Mouse (Mus musculus): ENCODE data around the gene Serpinc1. TPM values are rescaled to one million over a fixed set of nuclear protein-coding genes. Genes with fewer than 3 reads are reported as not detected.

The Serpinc1 gene
- polyA plus RNA-seq, 1 experiment from 2014 or later, result 5.1 TPM

DNA sequence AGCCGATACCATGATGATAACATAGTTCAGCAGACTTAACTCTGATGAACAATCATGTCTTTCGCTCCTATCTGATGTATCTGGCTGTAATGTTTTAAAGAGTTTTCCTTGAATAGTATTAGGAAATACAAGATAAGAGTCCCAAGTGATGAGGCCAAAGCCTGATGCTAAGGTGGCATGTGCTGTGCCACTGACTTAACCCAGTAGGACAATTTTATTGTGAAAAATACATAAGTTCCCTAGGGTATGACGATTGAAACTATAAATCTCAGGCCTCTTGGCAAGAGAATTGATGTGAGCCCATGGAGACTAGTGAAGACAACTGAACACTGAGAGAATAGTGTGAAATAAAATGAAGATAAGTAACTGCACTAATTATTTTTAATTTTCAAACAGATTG, 59.2 kb downstream of the Serpinc1 start:
- Histone ChIP-seq H3K27me3 (no peaks in the 10 kb centered on the region), H3K4me1 (peaks cover 12% of the 10 kb centered on the region; the same call in 1 of the 2 replicates), H3K4me3 (peak overlapping the region; percentile 27), H3K9me3 (no peaks in the 10 kb centered on the region), H3K4me2 (peak overlapping the region; percentile 39), H3K27ac (no peak overlapping the region), H3K36me3 (peaks cover 36% of the 10 kb centered on the region), H3K9ac (no peak overlapping the region)
- no peak for ATAC-seq (ENCODE audit: insufficient number of reproducible peaks, low FRiP score, low TSS enrichment, low read depth)
- WGBS, result 16% methylated on average over 3 of the region's 3 CpGs

DNA sequence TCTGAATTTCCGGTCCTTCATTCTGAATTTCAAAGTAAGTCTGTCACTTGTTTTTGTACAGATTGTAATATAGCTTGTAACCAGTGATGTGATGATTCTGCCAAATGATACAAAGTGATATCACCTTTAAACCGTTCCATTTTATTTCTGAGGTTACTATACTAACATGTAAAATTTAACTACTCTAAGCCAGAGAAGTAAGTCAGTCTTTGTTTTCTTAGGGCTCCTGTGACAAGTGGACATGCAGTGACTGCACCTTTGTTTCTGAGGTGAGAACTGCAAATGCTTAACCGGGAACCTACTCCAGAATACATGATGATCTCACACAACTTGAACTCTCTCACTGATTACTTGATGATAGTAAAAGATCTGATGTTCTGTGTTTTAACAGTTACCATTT, 59.6 kb downstream of the Serpinc1 start:
- H3K27ac ChIP-seq, result no peak overlapping the region
- 31% methylated on average over 3 of the region's 3 CpGs for WGBS
- ATAC-seq (ENCODE audit: insufficient number of reproducible peaks, low FRiP score, low TSS enrichment, low read depth), result no peak
- peak overlapping the region; percentile 27 for H3K4me3 ChIP-seq
- H3K9me3 ChIP-seq, result no peaks in the 10 kb centered on the region
- H3K4me1 ChIP-seq, result peaks cover 11% of the 10 kb centered on the region; the same call in 1 of the 2 replicates
- H3K4me2 ChIP-seq, result peak overlapping the region; percentile 39; the same call in 1 of the 2 replicates
- H3K9ac ChIP-seq, result no peak overlapping the region
- peaks cover 36% of the 10 kb centered on the region for H3K36me3 ChIP-seq
- H3K27me3 ChIP-seq, result no peaks in the 10 kb centered on the region

DNA sequence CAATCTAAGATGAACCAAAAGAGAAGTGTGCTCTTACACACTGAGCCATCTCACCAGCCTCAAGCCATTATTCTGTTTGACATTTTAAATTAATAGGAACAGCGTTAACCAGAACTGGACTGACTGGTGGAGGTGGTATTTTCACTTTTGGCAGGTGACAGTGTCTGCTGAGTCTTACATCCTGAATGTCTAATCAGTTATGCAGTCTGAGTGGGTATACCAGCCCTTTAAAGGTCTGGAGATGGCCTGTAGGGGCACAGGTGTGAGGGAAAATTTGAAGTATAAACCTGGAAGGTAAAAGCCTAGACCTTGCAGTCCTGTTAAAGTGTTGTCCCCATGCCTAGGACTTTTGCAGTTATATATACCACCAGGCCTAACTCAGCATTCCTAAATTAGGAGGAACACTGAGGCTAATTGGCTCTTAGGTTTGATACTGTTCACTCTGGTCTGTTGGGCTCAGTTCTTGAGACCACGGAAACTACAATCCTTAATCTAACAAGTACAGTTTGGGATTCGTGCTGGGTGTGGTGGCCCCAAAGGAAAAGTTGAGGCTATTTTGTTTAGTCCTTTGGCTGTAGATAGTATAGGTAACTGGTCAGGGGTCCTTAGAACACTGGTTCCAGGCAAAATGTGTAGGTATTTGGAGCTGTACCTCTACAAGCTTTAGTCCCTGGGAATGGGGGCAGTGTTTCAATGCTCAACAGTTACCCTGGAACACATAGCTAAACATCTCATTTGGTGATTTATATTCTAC, 60.8 kb downstream of the Serpinc1 start:
- no peak overlapping the region for H3K4me3 ChIP-seq
- H3K4me1 ChIP-seq, result peaks cover 3% of the 10 kb centered on the region; the same call in 1 of the 2 replicates
- 14% methylated on average over 3 of the region's 3 CpGs for WGBS
- H3K9me3 ChIP-seq, result no peaks in the 10 kb centered on the region
- H3K36me3 ChIP-seq, result peaks cover 36% of the 10 kb centered on the region
- no peak overlapping the region for H3K9ac ChIP-seq
- ATAC-seq (ENCODE audit: insufficient number of reproducible peaks, low FRiP score, low TSS enrichment, low read depth), result no peak
- no peak overlapping the region for H3K4me2 ChIP-seq
- H3K27me3 ChIP-seq, result no peaks in the 10 kb centered on the region
- peak overlapping the region; percentile 76 for H3K27ac ChIP-seq

DNA sequence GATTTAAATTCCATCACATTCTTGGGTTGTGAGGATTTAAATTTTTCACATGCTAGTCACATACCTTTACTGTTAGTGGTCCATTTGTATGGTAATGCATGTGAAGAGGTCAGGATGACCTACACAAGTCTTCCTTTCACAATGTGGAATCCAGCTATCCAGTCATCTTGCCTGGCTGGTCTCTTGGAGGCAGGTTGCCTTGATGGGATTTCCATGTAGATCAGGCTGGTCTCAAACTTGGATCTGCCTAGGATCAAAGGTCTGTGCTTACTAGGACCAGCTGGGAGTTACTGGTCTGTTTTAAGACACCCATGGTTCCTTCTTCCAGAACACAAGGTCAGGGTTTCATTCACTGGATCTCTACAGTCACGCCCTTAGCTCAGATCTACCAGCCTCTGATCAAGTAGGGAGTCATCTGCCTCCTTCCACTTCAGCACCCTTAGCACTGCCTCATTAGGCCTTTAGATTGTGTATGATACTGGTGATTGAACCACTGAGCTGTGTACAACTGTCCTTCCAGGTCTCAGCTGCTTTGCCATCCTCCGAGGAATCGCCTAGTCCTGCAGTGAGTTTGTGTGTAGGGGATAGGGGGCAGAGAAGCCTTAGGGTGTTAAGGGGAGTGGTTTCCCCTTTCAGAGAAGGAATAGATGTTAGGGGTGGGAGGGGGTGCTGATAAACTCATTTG, 61.5 kb downstream of the Serpinc1 start:
- Histone ChIP-seq H3K9ac (no peak overlapping the region), H3K4me1 (peaks cover 3% of the 10 kb centered on the region; the same call in 1 of the 2 replicates), H3K9me3 (no peaks in the 10 kb centered on the region), H3K27ac (peak overlapping the region; percentile 76), H3K27me3 (no peaks in the 10 kb centered on the region), H3K4me3 (no peak overlapping the region), H3K4me2 (no peak overlapping the region), H3K36me3 (peaks cover 38% of the 10 kb centered on the region)
- ATAC-seq (ENCODE audit: insufficient number of reproducible peaks, low FRiP score, low TSS enrichment, low read depth), result peak; percentile 45
- WGBS, result 14% methylated on average over 3 of the region's 3 CpGs

DNA sequence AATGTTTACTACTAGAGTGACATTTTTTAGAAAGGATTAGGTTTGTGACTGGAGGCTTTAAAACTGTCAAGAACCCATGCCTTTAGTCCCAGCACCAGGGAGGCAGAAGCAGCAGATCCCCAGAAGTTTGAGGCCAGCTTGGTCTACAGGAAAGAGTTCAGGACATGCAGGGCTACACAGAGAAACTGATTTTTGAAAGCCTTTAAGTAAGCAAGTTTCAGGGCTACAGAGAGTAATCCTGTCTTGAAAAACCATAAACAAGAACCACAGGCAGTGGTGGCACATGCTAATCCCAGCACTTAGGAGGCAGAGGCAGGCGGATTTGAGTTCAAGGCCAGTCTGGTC, 62.0 kb downstream of the Serpinc1 start:
- no peaks in the 10 kb centered on the region for H3K27me3 ChIP-seq
- ATAC-seq (ENCODE audit: insufficient number of reproducible peaks, low FRiP score, low TSS enrichment, low read depth), result no peak
- WGBS, result 53% methylated on average over 1 of the region's 1 CpGs
- no peak overlapping the region for H3K4me3 ChIP-seq
- H3K9me3 ChIP-seq, result no peaks in the 10 kb centered on the region
- H3K4me2 ChIP-seq, result no peak overlapping the region
- H3K4me1 ChIP-seq, result peaks cover 3% of the 10 kb centered on the region; the same call in 1 of the 2 replicates
- no peak overlapping the region for H3K9ac ChIP-seq
- peak overlapping the region; percentile 76 for H3K27ac ChIP-seq
- H3K36me3 ChIP-seq, result peaks cover 41% of the 10 kb centered on the region

DNA sequence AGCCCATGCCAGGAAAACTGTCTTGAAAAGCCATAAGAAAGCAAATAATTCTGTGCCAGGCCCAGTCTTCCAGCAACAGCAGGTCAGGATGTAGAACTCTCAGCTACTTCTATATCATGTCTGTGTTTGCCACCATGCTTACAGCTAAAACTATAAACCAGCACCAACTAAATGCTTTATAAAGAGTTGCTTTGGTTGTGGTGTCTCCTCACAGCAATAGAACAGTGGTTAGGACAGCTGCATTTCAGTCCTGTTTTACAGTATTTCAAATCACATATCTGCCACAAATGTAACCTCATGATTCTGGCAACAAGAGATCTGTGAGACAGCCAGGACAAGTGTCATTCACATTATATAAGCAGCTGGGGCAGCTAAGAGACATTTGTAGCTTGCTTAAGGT, 62.5 kb downstream of the Serpinc1 start:
- peaks cover 44% of the 10 kb centered on the region for H3K36me3 ChIP-seq
- H3K27me3 ChIP-seq, result no peaks in the 10 kb centered on the region
- peaks cover 3% of the 10 kb centered on the region; the same call in 1 of the 2 replicates for H3K4me1 ChIP-seq
- ATAC-seq (ENCODE audit: insufficient number of reproducible peaks, low FRiP score, low TSS enrichment, low read depth), result no peak
- no peak overlapping the region for H3K4me3 ChIP-seq
- peak overlapping the region; percentile 76 for H3K27ac ChIP-seq
- no peaks in the 10 kb centered on the region for H3K9me3 ChIP-seq
- no peak overlapping the region for H3K4me2 ChIP-seq
- H3K9ac ChIP-seq, result no peak overlapping the region

DNA sequence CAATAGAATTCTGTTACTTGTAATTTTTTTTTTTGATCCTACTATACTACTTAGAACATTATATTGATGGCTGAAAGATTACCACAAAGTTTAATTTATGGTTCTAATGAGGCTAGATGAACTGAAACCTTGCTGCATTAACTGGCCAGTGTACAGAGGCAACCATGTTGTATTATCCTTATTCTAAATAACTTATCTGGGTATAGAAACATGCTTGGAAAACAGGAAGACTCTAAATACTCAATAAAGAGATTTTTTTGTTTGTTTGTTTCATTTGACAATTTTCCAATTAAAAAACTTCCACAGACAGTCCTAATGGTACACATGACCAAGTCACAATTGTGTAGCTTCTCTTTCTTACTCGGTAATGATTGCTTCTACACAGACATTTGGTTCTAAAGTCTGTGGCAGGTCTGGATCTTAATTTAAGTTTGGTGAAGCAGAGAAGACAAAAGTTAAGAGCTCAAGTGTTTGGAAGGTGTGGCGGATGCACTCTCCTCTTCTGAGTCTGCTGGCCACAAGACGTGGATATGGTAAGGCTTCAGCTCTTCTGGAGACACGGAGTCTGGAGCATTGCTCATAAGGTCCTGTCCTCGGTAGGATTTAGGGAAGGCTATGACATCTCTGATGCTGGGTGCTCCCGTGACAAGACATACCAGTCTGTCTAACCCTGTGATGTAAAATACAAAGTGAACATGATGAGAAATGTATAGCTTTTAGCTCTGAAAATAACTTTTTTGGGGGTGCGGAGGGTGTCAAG, 63.1 kb downstream of the Serpinc1 start:
- no peak overlapping the region for H3K27ac ChIP-seq
- H3K4me3 ChIP-seq, result no peak overlapping the region
- H3K9me3 ChIP-seq, result no peaks in the 10 kb centered on the region
- 89% methylated on average over 7 of the region's 7 CpGs for WGBS
- H3K4me1 ChIP-seq, result peaks cover 3% of the 10 kb centered on the region; the same call in 1 of the 2 replicates
- H3K9ac ChIP-seq, result no peak overlapping the region
- no peaks in the 10 kb centered on the region for H3K27me3 ChIP-seq
- H3K4me2 ChIP-seq, result no peak overlapping the region
- H3K36me3 ChIP-seq, result peaks cover 44% of the 10 kb centered on the region
- no peak for ATAC-seq (ENCODE audit: insufficient number of reproducible peaks, low FRiP score, low TSS enrichment, low read depth)

DNA sequence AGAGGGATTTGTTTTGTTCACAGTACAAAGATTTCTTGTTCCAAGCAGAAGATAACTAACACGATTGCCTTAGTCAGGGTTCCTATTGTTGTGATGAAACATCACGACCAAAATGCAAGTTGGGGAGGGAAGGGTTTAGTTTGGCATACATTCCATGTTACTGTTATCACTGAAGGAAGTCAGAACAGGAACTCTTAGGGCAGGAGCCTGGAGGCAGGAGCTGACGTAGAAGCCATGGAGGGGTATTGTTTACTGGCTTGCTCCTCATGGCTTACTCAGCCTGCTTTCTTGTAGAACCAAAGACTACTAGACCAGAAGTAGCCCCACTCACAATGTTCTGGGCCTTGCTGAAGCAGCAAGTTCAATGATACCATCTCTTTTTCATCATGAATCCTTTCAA, 68.6 kb downstream of the Serpinc1 start:
- peaks cover 36% of the 10 kb centered on the region for H3K36me3 ChIP-seq
- WGBS, result 83% methylated on average over 3 of the region's 3 CpGs
- H3K4me2 ChIP-seq, result no peak overlapping the region
- H3K4me1 ChIP-seq, result no peaks in the 10 kb centered on the region
- no peak overlapping the region for H3K27ac ChIP-seq
- no peak for ATAC-seq (ENCODE audit: insufficient number of reproducible peaks, low FRiP score, low TSS enrichment, low read depth)
- H3K4me3 ChIP-seq, result no peak overlapping the region
- H3K9ac ChIP-seq, result no peak overlapping the region
- no peaks in the 10 kb centered on the region for H3K27me3 ChIP-seq
- no peaks in the 10 kb centered on the region for H3K9me3 ChIP-seq

Other genes starting within 250 kb of the Serpinc1 start
- gene Rabgap1l, start 185.4 kb upstream of the Serpinc1 start, polyA plus RNA-seq (2015; fragmentation: Nextera tagmentation; extraction: Ambion mirVana), result 19.6 and 21.8 TPM in 2 replicates
- gene Rc3h1, start 72.2 kb upstream of the Serpinc1 start, polyA plus RNA-seq (2015; fragmentation: Nextera tagmentation; extraction: Ambion mirVana), result 6.7 and 7.4 TPM in 2 replicates
- gene Zbtb37, start 56.3 kb downstream of the Serpinc1 start, polyA plus RNA-seq (2015; fragmentation: Nextera tagmentation; extraction: Ambion mirVana), result 7.9 and 8.4 TPM in 2 replicates
- gene Dars2, start 92.1 kb downstream of the Serpinc1 start, polyA plus RNA-seq (2015; fragmentation: Nextera tagmentation; extraction: Ambion mirVana), result 26.2 and 26.7 TPM in 2 replicates
- gene Cenpl, start 92.1 kb downstream of the Serpinc1 start, polyA plus RNA-seq (2015; fragmentation: Nextera tagmentation; extraction: Ambion mirVana), result 25.5 and 26.4 TPM in 2 replicates
- 17.3 and 17.9 TPM in 2 replicates for gene Klhl20, start 152.9 kb downstream of the Serpinc1 start, polyA plus RNA-seq (2015; fragmentation: Nextera tagmentation; extraction: Ambion mirVana)
- gene Ankrd45, start 164.1 kb downstream of the Serpinc1 start, polyA plus RNA-seq (2015; fragmentation: Nextera tagmentation; extraction: Ambion mirVana), result 0.70 and 1.7 TPM in 2 replicates
- not detected in 2 replicates for gene Tex50, start 180.7 kb downstream of the Serpinc1 start, polyA plus RNA-seq (2015; fragmentation: Nextera tagmentation; extraction: Ambion mirVana)

All from limb, embryonic 15.5 days (tissue).